Mouse (Mus musculus) small intestine, adult 2 months (tissue): Measurements from ENCODE around the gene Nr3c2. TPM values are rescaled to one million over a fixed set of nuclear protein-coding genes. Genes with fewer than 3 reads are reported as not detected.

Experiments used
- H3K27ac ChIP-seq: fragments of 200-500 bp; 2 replicates; pipeline ENCODE4 v1.5.1; 2012; ENCODE audit warnings: low read depth, low read length, control low read depth, inconsistent platforms; ENCODE audit not compliant: insufficient read depth
- H3K27me3 ChIP-seq: fragments of 200-500 bp; 2 replicates; pipeline ENCODE4 v1.6.1; 2012; ENCODE audit warnings: mild to moderate bottlenecking, moderate library complexity, low read length, inconsistent platforms; ENCODE audit not compliant: control insufficient read depth, insufficient read depth
- H3K36me3 ChIP-seq: fragments of 200-500 bp; 2 replicates; pipeline ENCODE4 v1.6.1; 2012; ENCODE audit warnings: mild to moderate bottlenecking, low read length, control low read depth, inconsistent platforms; ENCODE audit not compliant: control insufficient read depth, insufficient read depth
- H3K4me1 ChIP-seq: fragments of 200-500 bp; 2 replicates; pipeline ENCODE4 v1.6.1; 2012; ENCODE audit warnings: low read length, inconsistent platforms, mixed read lengths; ENCODE audit not compliant: control insufficient read depth, insufficient read depth, insufficient read length
- H3K4me3 ChIP-seq: fragments of 200-500 bp; 2 replicates; pipeline ENCODE4 v1.5.1; 2012; ENCODE audit warnings: low read depth, mild to moderate bottlenecking, control low read depth, inconsistent platforms, low read length, moderate library complexity
- CTCF ChIP-seq: fragments of 200-500 bp; IDR thresholded peaks from 2 replicates; pipeline ENCODE4 v1.5.1; 2012; ENCODE audit warnings: low read depth, mild to moderate bottlenecking, control low read depth, inconsistent platforms, low read length, moderate library complexity, mixed read lengths; ENCODE audit not compliant: insufficient replicate concordance, insufficient read length; ENCODE audit errors: extremely low read depth
- POLR2A ChIP-seq: fragments of 200-500 bp; IDR thresholded peaks from 2 replicates; pipeline ENCODE4 v1.6.1; 2012; ENCODE audit warnings: low read depth, mild to moderate bottlenecking, control low read depth, inconsistent platforms, low read length, moderate library complexity
- WGBS: fragments of 180-500 bp; shearing (Covaris S2); methylation state at CpG from one replicate; pipeline ENCODE4 v1.1.7; 2018; 5-methylcytosine and 5-hydroxymethylcytosine counted together
- polyA plus RNA-seq: library from polyadenylated mRNA; depleted of rRNA; stranded (reverse); fragments of >200 nt; gene quantifications from 2 replicates; pipeline ENCODE4 v1.2.3, GENCODE M21; 2012

Gene Nr3c2
- polyA plus RNA-seq, 1 experiment: 12.0 TPM

DNA sequence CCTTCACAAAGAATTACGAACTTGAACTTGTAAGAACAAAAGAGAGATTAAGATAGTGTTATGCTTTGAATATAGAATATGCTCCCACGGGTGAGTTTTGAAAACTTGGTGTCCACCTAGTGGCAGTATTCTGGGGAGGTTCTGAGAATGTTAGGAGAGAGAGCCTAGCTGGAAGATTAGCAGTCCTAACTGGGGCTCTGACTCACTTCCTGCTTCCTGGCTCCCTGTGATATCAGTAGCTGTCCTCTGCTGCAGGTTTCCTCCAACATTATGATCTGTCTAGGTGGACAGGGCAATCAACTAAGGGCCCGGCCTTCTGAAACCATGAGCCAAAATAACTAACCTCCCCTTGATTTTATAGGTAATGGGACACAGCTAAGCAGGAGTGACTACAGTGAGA is 385.2 kb downstream of the Nr3c2 start:
- WGBS: 88% methylated on average over 3 of the region's 3 CpGs
- no peaks in the 10 kb centered on the region for H3K27me3 ChIP-seq
- H3K36me3 ChIP-seq: no peaks in the 10 kb centered on the region
- H3K27ac ChIP-seq: no peak overlapping the region
- TF ChIP-seq POLR2A: no peak
- no peak for TF ChIP-seq CTCF
- H3K4me3 ChIP-seq: no peak overlapping the region
- no peaks in the 10 kb centered on the region for H3K4me1 ChIP-seq

DNA sequence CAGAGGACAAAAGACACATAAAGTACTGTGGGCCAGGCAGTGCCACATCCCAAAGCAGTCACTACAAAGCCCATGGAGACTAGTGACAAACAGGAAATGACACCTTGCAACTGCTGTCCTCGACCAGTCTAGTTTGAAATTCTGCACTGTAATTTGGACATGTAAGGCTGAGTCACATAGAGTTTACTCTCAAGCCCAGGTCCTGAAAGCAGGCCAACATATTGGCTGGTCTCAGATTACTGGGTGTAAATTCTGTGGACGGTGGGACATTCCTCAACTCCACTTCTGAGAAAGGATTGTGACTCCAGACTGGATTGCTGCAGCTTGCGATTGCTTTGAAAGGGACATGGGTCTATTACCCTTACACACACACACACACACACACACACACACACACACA is 388.8 kb downstream of the Nr3c2 start:
- Histone ChIP-seq H3K36me3 (no peaks in the 10 kb centered on the region), H3K27ac (no peak overlapping the region), H3K4me3 (no peak overlapping the region), H3K27me3 (no peaks in the 10 kb centered on the region), H3K4me1 (no peaks in the 10 kb centered on the region)
- TF ChIP-seq POLR2A (no peak), CTCF (no peak)
- WGBS: 74% methylated on average over 3 of the region's 3 CpGs

- 96% methylated on average over 12 of the region's 12 CpGs for WGBS
- Histone ChIP-seq H3K4me3 (no peak overlapping the region), H3K27ac (no peak overlapping the region)
Measured at GRCm38 (mm10) chr8:77288492-77288891, 389.2 kb downstream of the Nr3c2 start.

GRCm38 (mm10) chr8:77292120-77292519 is 392.9 kb downstream of the Nr3c2 start:
- Histone ChIP-seq H3K36me3 (no peaks in the 10 kb centered on the region), H3K27me3 (no peaks in the 10 kb centered on the region), H3K4me3 (no peak overlapping the region), H3K27ac (no peak overlapping the region), H3K4me1 (no peaks in the 10 kb centered on the region)
- TF ChIP-seq POLR2A (no peak), CTCF (no peak)
- 77% methylated on average over 4 of the region's 4 CpGs for WGBS

More at GRCm38 (mm10) chr8:77288492-77288891, 389.2 kb downstream of the Nr3c2 start:
- TF ChIP-seq POLR2A (no peak), CTCF (no peak)
- Histone ChIP-seq H3K36me3 (no peaks in the 10 kb centered on the region), H3K4me1 (no peaks in the 10 kb centered on the region), H3K27me3 (no peaks in the 10 kb centered on the region)

DNA sequence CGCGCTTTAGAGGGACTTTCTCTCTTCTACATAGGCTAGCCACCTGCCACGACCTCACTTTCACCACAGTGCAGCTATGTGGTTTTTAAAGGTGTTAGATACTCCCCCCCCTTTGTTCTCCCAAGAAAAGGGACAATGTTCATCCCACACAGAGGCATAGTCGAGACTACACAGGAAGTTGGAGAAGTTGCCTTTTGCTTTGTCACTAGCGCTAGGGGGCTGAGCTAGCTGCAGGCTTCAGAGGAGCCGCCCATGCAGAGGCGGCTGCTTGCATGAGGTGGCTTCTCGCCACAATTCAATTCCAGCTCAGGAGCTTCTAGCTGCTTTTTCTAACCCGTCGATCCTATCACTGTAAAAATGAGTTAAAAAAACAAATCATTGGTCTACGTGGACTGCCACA is 393.4 kb downstream of the Nr3c2 start:
- H3K4me3 ChIP-seq: no peak overlapping the region
- no peak overlapping the region for H3K27ac ChIP-seq
- no peaks in the 10 kb centered on the region for H3K36me3 ChIP-seq

DNA sequence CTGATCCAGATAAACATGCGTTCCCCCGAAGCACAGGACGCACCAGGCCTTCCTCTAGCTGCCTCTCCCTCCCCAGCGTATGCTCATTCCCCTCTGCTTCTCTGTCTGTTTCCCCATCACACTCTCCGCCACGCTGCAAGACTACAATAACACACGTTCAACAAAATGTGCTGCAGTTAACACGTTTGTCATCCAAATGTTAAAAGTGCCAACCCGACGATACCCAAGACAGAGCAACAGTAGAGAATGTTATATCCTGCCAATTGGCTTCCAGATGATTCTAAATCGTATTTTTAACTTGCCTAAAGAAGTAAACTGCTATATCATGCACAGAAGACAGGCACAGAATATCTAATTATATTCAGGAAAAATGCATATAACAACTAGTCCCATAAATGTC is 395.4 kb downstream of the Nr3c2 start:
- Histone ChIP-seq H3K27ac (no peak overlapping the region), H3K4me1 (no peaks in the 10 kb centered on the region), H3K27me3 (no peaks in the 10 kb centered on the region), H3K36me3 (no peaks in the 10 kb centered on the region), H3K4me3 (no peak overlapping the region)
- WGBS: 95% methylated on average over 11 of the region's 11 CpGs
- TF ChIP-seq CTCF (no peak), POLR2A (no peak)

More for the DNA sequence above, 393.4 kb downstream of the Nr3c2 start:
- no peak for TF ChIP-seq POLR2A
- TF ChIP-seq CTCF: no peak
- 88% methylated on average over 11 of the region's 11 CpGs for WGBS
- no peaks in the 10 kb centered on the region for H3K4me1 ChIP-seq
- no peaks in the 10 kb centered on the region for H3K27me3 ChIP-seq
